Mouse (Mus musculus) spleen, adult 10 weeks (tissue): ENCODE data around the gene Pik3r5. TPM values are rescaled to one million over a fixed set of nuclear protein-coding genes. Genes with fewer than 3 reads are reported as not detected.

Experiments
- polyA plus RNA-seq: library from polyadenylated mRNA; stranded (reverse); fragments of 350-450 nt; fragmentation: Illumina TruSeq; extraction: RNeasy Lipid Tissue Mini Kit (QIAGEN cat#74804); gene quantifications from one replicate; pipeline ENCODE4 v1.2.3, GENCODE M21; 2015; ENCODE audit warnings: low replicate concordance; ENCODE audit not compliant: insufficient read depth

Pik3r5 gene
- polyA plus RNA-seq: 19.8 TPM

GRCm38 (mm10) chr11:68431699-68432360, at the start of gene Pik3r5:
Gene Pik3r5, plus strand, starts transcription at chr11:68432121.

GRCm38 (mm10) chr11:68400727-68401219, 31.1 kb upstream of the Pik3r5 start, which contains the start of gene Ntn1:
Gene Ntn1, minus strand, starts transcription at chr11:68400823.

GRCm38 (mm10) chr11:68502902-68503629, 71.1 kb downstream of the Pik3r5 start, which contains the start of gene Pik3r6:
Gene Pik3r6, plus strand, starts transcription at chr11:68503019.

Other genes with a start within 250 kb of the Pik3r5 start
- 1.3 TPM for gene Ntn1, start 31.3 kb upstream of the Pik3r5 start, polyA plus RNA-seq
- gene Pik3r6, start 70.9 kb downstream of the Pik3r5 start, polyA plus RNA-seq: 3.1 TPM
- not detected for gene Mfsd6l, start 124.1 kb downstream of the Pik3r5 start, polyA plus RNA-seq
- 0.35 TPM for gene Ccdc42, start 154.9 kb downstream of the Pik3r5 start, polyA plus RNA-seq